Mouse (Mus musculus) gonadal fat pad, adult 2 months (tissue): ENCODE measurements around the gene Tap1. TPM values are rescaled to one million over a fixed set of nuclear protein-coding genes. Genes with fewer than 3 reads are reported as not detected.
"Not testable (repeated sequence)": the region's sequence is repeated elsewhere in the genome, so short reads cannot be mapped to it uniquely, and the experiment has no call there.

Experiments
- DNase-seq: peaks from one replicate; pipeline ENCODE4 v3.0.0-alpha.2; 2012; ENCODE audit warnings: low read depth
- polyA plus RNA-seq: library from polyadenylated mRNA; depleted of rRNA; stranded (reverse); fragments of >200 nt; gene quantifications from 2 replicates; pipeline ENCODE4 v1.2.3, GENCODE M21; 2012

Tap1 gene
- polyA plus RNA-seq, 1 experiment = 23.3 TPM

GRCm38 (mm10) chr17:34204303-34205010 is 17.1 kb downstream of the Tap1 start:
- DNase-seq = no peak

- no peak for DNase-seq
Measured at GRCm38 (mm10) chr17:34205021-34205745, 17.8 kb downstream of the Tap1 start.

GRCm38 (mm10) chr17:34205746-34206176 is 18.4 kb downstream of the Tap1 start:
- DNase-seq = no peak

GRCm38 (mm10) chr17:34206731-34207130 is 19.4 kb downstream of the Tap1 start:
- DNase-seq = no peak

- DNase-seq = no peak
Measured at GRCm38 (mm10) chr17:34207456-34207855, 20.1 kb downstream of the Tap1 start.

GRCm38 (mm10) chr17:34207866-34208265 is 20.5 kb downstream of the Tap1 start:
- DNase-seq = no peak

GRCm38 (mm10) chr17:34208421-34208820 is 21.1 kb downstream of the Tap1 start:
- no peak for DNase-seq

GRCm38 (mm10) chr17:34209680-34210079 is 22.3 kb downstream of the Tap1 start:
- no peak for DNase-seq

GRCm38 (mm10) chr17:34210599-34210998 is 23.2 kb downstream of the Tap1 start:
- DNase-seq = no peak

- no peak for DNase-seq
Measured at GRCm38 (mm10) chr17:34211746-34212365, 24.5 kb downstream of the Tap1 start.

GRCm38 (mm10) chr17:34213936-34214335 is 26.6 kb downstream of the Tap1 start:
- no peak for DNase-seq

- DNase-seq = no peak
Measured at GRCm38 (mm10) chr17:34215176-34215575, 27.8 kb downstream of the Tap1 start.

GRCm38 (mm10) chr17:34217216-34217928 is 30.0 kb downstream of the Tap1 start:
- DNase-seq = no peak

- DNase-seq = no peak
Measured at GRCm38 (mm10) chr17:34217986-34218385, 30.6 kb downstream of the Tap1 start.

- no peak for DNase-seq
Measured at GRCm38 (mm10) chr17:34218675-34219074, 31.3 kb downstream of the Tap1 start.

- not testable (repeated sequence) for DNase-seq
Measured at GRCm38 (mm10) chr17:34219096-34219495, 31.7 kb downstream of the Tap1 start.

- DNase-seq = not testable (repeated sequence)
Measured at GRCm38 (mm10) chr17:34219801-34220200, 32.4 kb downstream of the Tap1 start.

- not testable (repeated sequence) for DNase-seq
Measured at GRCm38 (mm10) chr17:34220401-34220800, 33.0 kb downstream of the Tap1 start.

- no peak for DNase-seq
Measured at GRCm38 (mm10) chr17:34224816-34225215, 37.5 kb downstream of the Tap1 start.

GRCm38 (mm10) chr17:34225426-34225825 is 38.1 kb downstream of the Tap1 start:
- no peak for DNase-seq

- not testable (repeated sequence) for DNase-seq
Measured at GRCm38 (mm10) chr17:34225911-34226310, 38.6 kb downstream of the Tap1 start.

GRCm38 (mm10) chr17:34230971-34231370 is 43.6 kb downstream of the Tap1 start:
- DNase-seq = not testable (repeated sequence)
